Mouse (Mus musculus) right cerebral cortex, postnatal 14 days (tissue): ENCODE data around the gene Snu13.
A peak's percentile ranks its signal among the peaks of the same experiment; 100 is the strongest.

ENCODE experiments used
- DNase-seq: peaks from one replicate; pipeline ENCODE4 v3.0.0; 2022

Gene Snu13

DNA sequence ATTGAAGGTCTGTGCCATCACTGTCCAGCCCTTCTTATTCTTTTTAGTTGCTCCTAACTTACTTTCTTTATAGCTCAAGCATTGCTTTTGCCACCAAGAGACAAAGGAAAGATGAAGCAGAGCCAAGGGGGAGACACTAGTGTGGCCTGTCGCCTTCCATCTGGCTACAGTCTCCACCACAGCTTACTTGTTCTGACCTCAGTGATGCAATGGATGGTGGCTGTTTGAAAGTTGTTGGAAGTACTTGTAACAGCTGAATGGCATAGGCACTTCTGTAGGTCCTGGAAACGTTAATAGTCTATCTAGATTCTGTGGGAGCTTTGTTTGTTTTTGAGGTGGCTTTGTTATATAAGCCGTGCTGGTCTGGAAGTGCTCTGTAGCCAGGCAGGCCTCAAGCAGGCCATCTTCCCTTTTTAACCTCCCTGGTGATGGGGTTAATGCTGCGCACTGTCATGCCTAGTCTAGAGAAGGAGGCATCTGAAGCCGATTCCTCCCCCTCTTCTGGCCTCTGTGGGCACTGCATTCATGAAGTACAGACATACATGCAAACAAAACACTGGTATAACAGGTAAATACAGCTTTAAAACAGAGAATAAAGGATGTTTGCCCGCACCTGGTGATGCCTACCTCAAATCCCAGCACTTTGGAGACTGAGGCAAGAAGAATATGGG is 23.3 kb downstream of the Snu13 start:
- no peak for DNase-seq

DNA sequence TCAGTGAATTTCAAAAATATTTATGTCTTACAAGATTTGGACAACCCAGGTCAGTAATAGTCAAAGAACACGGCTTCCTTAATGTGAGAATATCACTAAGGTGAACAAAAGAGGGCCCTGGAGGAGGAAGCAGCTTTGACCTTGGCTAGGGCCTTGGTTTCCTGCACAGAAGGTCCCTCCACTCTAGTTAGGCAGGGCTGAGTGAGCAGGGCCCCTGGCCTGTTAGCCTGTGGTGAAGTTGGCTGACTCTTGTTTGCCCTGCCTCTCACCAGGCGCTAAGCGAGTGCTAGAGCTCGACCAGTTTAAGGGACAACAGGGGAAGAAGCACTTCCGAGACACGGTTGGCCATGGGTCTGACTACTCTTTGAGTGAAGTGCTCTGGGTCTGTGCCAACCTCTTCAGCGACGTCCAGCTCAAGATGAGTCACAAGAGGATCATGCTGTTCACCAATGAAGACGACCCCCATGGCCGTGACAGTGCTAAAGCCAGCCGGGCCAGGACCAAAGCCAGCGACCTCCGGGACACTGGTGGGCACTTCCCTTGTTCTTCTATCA is 24.8 kb downstream of the Snu13 start:
- DNase-seq: no peak

DNA sequence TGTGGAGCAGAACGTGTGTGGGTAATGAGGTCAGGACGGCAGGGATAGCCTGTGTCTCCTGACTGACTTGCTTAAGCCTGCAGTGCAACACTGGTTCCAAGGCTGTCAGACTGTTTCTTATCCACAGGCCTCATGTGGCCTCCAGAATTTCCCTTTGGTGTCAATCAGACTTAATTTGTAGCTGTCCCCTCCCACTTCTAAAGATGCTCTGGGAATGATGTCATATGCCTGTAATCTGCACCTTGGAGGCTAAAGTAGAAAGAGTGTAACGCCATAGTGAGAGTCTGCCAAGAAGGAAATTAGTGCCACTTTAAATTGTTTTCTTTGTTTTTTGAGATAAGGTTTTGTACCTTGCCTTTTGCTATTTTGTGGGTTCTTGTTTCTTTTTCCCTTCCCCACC is 28.1 kb downstream of the Snu13 start:
- DNase-seq: no peak

DNA sequence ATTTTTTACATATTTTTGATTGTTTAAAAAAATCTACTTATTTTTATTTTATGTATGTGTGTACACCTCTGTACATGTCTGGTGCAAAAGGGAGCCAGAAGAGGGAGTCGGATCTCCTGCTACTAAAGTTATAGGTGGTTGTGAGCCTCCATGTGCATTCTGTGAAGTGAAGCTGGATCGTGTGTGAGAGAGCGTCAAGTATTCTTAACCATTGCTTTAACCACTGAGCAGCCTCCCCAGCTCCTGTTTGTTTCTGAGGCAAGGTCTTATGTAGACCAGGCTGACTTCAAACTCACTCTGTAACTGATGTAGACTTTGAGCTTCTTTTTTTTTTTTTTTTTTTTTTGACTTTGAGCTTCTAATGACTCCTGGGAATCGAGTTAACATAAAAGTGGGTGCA is 29.9 kb downstream of the Snu13 start:
- DNase-seq: no peak

DNA sequence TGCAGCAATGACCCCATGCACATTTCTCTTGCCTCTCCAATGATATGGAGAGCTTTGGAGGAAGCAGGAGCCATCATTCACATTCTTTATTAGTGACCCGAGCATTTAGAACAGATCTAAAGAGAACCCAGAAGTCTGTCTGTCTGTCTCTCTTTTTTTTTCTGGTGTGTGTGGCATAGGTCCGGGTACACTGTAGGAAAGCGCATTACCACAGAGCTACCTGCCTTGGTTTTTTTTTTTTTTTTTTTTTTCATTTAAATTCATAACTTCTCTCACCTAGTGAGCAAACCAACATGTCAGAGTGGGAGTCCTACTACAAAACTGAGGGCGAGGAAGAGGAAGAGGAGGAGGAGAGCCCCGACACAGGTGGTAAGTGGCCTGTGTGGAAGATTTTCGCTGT is 30.6 kb downstream of the Snu13 start:
- DNase-seq: no peak

DNA sequence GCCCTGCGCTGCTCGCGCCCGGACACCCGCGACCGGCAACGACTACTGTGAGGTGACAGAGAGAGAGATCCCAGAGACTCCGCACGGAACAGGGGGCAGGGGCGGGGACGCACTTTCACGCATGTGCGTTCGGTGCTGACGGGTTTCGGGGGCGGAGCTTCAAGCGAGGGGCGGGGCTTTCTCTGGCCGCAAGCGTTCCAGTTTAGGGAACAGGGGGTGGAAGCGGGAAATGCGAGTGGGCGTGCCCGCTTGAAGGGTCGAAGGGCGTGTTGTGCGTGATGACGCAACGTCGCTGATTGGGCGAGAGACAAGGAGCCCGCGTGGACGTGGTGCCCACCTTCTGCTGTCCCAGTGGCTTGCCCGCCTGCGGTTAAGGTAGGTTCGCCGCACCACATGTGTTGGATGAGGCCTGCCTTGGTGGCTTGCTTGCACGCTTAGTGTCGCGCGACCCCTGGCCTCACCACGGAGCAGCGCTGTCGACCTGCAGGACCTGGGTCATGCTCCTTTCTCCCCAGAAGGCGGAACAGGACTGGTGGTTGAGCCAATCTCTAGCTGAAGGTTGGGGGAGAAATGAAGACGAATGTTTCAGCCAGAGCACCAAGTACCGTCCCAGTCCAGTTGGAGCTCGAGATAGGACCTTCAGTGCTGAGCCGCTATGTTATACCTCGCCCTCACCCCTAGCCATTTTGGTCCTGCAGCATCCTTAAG is 31.1 kb downstream of the Snu13 start:
- DNase-seq: peak; percentile 100

DNA sequence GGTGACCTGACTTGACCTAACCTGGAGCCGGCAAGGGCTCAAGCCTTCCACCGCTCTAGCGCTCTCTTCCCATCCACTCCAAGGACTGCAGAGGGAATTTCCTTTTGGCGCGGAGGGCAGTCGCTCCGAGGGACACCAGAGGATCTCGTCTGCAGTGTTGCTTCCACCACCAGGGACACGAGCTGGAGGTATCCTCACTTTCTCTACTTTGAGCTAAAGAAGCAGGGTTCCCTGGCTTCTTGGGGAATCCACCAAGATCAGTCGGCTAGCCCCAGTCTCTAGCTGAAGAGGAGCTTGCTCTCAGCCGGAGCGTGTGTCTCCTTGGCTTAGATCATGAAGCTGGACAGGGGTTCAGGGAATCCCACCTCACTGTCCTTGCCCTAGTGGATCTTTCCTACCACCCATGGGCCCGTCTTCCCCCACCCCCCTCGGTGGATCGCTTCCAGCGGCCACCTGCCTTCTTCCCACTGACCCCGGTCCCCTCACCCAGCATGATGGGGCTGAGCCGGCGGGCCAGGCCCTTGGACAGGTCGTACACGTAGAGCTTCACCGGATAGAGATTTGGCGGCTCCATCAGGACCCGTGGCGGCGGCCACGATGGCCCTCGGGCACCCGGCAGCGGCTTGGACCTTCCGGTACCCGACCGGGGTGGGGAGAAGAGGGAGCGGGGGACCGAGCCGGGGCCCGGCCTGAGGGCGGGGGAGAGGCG is 31.9 kb downstream of the Snu13 start:
- DNase-seq: peak; percentile 37

DNA sequence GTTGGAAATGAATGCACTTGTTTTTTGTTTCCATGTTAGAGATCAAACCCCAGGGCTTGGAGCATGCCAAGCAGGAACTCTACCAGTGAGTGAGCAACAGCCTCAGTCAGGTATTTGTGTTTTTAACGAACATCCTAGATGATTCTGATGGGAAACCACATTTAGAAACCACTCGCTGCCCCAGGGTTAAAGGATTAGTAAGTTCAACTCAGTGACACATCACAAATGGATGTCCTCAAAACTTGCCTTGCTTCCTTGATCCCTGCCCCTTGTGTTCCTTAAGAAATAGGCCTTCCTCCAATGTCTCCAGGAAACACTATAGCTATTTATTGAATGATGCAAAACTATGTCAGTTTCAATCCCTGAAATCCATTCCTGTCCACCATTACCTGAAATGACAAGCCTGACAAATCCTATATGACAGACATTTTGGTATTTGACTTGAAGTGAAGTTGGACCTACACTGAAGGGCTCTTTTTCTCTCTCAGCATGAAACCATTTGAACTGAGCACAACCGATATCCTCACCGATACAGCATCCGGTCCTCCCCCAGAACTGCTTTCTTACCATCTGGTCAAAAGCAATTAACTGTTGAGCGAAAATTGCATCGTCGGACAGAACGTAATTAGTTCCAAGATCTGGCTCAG is 32.5 kb downstream of the Snu13 start:
- DNase-seq: no peak

DNA sequence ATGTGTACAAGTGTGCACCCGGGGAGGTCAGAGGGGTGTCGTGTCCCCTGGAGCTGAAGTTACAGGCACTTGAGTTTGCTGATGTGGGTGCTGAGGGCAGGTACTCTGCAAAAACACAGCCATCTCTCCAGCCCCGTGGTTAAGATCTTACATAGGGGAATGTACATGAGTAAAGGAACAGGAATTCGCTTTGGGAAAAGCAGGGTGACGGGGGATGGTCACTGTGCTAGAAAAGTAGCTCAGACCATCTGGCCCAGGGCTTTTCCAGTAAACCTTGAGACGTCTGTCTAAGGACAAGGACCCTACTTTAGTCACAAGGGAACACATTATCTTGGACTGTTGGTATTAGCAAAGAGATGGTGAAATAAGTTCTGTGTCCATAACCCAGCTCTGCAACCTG is 35.5 kb downstream of the Snu13 start:
- no peak for DNase-seq

DNA sequence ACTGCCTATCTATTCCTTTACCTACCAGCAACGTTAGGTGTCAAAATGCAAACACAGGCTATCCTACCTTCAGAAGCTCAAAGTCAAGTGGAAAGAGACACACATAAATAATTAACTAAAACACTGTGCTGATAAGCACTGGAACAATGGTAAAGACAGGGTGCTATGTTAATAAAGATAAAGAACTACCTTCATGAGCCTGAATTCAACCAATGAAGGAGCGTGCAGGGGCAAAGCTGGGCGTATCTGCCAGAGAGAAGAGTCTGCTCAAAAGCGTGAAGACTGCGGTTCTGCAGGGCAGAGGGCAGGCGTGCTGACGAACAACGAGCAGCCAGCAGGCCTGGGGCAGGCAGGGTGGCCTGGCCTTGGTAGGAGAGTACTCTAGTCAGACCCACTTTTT is 43.1 kb downstream of the Snu13 start:
- no peak for DNase-seq

DNA sequence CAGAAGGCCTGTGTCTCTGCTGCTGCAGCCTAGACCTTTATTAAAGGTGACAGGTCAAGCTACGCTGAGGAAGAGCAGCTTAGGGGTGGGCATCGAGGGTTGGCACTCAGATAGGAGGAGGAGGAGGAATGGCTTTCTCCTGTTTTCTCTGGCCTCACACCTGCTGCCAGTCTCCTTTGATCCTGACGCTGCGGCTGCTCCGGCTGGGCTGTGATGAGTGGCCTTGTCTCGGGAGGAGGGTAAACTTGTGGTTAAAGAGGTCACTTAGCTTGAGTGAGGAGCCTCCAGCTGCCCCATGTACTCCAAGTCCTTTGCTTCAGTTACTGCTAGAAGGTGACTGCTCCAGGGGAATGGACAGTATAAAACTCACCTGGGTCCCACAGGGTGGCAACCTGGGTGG is 53.4 kb downstream of the Snu13 start:
- no peak for DNase-seq

DNA sequence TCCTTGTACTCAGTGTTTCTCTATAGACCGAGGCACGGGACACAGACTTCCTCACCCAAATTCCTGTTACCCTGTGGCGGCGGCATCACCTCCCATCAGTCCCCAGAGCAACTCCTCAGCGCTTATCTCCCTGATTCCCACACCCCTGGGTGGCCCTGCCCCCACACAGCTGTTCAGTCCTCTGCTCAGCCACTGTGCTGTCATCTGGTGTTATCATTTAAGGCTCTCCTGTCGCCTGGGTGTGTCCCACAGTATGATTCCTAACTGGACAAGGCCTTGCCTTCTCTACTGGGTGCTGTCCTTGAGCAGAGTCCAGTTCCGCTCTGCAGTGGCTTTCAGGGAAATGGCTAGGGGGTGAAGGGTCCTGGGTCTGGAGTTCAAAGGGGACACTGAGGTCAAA is 56.8 kb downstream of the Snu13 start:
- DNase-seq: no peak
